Comparison of ENCODE assay signal across 8 mouse cellular contexts in the genomic region with DNA sequence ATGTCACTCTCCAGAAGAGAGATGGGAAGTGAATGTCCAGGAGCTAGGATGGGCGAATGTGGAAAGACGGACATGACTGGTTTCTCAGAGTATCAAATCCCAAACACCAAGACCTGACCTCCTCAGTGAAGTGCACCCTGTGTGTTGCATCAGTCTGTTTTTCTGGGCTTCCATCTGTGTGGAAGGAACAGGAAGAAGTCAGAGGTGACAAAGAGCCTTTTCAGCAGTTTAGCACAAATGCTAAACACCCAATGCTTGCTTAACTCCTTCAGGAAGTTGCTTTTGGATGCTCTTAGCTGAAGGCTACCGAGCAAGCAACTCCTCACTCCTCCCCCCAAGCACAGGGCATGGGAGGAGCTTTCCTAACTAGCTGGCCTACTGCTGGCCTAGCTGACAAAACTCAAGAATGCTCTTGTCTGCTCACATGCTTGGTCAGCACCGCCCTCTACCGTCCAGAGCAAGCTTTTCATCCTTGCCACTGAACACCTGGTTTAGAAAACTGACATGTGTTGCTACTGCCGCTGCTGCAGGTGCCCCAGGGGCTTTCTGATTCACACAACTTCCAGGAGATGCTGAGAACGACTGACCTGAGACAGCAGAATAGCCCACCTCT.
DNase-seq lines count a peak whose midpoint lies in the region; ATAC-seq lines count a peak whose summit lies in the region.

No protein-coding gene starts in this region.

- H3K9ac ChIP-seq in hindbrain, embryonic 12.5 days: no peak overlapping the region

- no peak overlapping the region for H3K27ac ChIP-seq in hindbrain, embryonic 12.5 days

- no peaks in the 10 kb centered on the region for H3K27me3 ChIP-seq in hindbrain, embryonic 12.5 days

- 28% methylated on average over 7 of the region's 7 CpGs for WGBS in hindbrain, embryonic 12.5 days

- DNase-seq in MN1 (ENCODE audit: low spot score): peak; percentile 56
- DNase-seq in cerebellum, adult 9-11 months: peak; percentile 74
- peak; percentile 57 to 70 for DNase-seq in frontal cortex, postnatal 14 days (ENCODE audit: low spot score in 2 of 2)
- peak; percentile 73 to 78 for DNase-seq in layer of hippocampus, postnatal 10 days (ENCODE audit: low spot score in 2 of 2)
- DNase-seq in lung, postnatal 10 days: peak; percentile 93
- DNase-seq in ovary, postnatal 36 days (ENCODE audit: low spot score): peak; percentile 69
- peak; percentile 84 for DNase-seq in thymus, postnatal 14 days

- H3K4me1 ChIP-seq in hindbrain, embryonic 12.5 days: no peaks in the 10 kb centered on the region

- no peaks in the 10 kb centered on the region for H3K9me3 ChIP-seq in hindbrain, embryonic 12.5 days (replicated peaks)

- no peak overlapping the region for H3K4me3 ChIP-seq in hindbrain, embryonic 12.5 days

- peaks cover 60% of the 10 kb centered on the region for H3K36me3 ChIP-seq in hindbrain, embryonic 12.5 days

- no peak overlapping the region for H3K4me2 ChIP-seq in hindbrain, embryonic 12.5 days (replicated peaks)

- ATAC-seq in hindbrain, embryonic 12.5 days (ENCODE audit: low FRiP score): peak; percentile 70
